Mouse (Mus musculus) inflammation-experienced regulatory T-cells, adult 6 months (primary cell): ENCODE measurements around the gene Spi1. TPM values are rescaled to one million over a fixed set of nuclear protein-coding genes. Genes with fewer than 3 reads are reported as not detected.

Experiments
- ATAC-seq: one replicate; pipeline ENCODE4 v1.8.0; 2017
- polyA plus RNA-seq, 3 experiments: library from polyadenylated mRNA; unstranded; fragments of 100-300 nt; shearing (Covaris generic); gene quantifications; one replicate each; pipeline ENCODE4 v1.2.1; 2017

Gene Spi1
- polyA plus RNA-seq, 3 experiments from 2014 or later: 0.68 TPM; not detected in 2

DNA sequence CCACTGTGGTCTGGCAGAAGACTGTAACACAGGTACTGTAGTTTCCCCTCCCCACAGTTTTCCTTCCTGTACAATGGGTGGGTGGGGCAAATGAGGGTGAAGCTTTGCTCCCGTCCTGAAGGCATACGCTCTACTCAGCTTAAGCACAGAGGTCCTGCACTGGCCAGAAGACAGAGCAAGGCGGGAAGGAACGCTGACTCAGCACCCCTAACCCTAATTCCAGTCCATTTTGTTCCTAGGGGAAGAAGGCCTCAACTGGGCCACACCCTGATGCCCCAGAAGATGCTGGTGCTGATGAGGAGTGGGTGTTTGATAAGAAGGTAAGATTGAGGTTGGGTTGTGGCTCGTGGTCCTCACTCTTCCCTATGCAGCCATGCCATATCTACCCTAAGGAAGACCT is 46.6 kb downstream of the Spi1 start:
- no peak for ATAC-seq

DNA sequence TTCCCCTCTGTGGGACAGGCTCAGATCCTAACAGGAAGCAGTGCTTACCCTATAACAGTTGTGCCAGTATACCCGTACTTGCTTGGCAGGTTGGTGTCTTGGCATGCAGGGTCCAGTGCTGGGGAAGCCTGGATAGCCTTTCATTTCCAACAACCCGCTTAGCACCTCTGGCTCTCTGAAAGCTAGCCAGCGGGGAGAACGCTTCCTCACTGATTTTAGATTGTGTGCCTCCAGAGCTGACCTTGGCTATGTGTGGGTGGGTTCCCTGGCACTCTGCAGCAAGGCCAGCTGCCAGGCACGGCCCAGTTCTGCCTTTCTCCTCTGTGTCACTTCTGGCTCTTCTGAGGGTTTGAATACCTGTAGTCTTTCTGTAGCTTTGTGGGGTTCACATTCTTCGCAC is 47.9 kb downstream of the Spi1 start:
- no peak for ATAC-seq

DNA sequence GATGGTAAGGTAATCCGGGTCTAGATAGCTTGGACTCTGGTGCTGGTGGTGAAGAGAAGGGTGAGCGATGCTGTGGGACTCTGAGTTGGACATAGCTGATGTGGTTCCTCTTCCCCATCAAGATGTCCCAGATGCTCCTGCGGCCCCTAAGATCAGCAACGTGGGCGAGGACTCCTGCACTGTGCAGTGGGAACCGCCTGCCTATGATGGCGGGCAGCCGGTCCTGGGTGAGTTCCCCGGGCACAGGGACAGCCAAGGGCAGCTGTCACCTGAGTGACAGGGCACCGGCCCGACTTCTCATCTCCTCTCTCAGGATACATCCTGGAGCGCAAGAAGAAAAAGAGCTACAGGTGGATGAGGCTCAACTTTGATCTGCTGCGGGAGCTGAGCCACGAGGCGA is 49.1 kb downstream of the Spi1 start:
- ATAC-seq: no peak

DNA sequence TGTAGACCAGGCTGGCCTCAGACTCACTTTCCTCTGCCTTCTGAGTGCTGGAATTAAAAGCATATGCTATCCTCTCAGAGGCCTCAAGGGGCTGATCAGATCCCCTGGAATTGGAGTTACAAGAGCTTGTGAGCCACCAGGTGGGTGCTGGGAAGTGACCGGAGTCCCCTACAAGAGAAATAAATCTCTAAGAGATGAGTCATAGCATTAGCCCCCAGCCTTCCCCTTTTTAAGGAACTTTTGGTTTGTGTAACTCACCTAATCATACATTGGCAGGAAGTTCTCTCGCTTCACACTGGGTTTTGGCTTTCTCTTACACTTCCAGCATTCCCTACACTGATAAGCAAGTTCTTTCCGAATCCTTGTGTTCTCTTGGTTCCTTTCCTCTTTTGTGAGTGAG is 49.8 kb downstream of the Spi1 start:
- no peak for ATAC-seq

DNA sequence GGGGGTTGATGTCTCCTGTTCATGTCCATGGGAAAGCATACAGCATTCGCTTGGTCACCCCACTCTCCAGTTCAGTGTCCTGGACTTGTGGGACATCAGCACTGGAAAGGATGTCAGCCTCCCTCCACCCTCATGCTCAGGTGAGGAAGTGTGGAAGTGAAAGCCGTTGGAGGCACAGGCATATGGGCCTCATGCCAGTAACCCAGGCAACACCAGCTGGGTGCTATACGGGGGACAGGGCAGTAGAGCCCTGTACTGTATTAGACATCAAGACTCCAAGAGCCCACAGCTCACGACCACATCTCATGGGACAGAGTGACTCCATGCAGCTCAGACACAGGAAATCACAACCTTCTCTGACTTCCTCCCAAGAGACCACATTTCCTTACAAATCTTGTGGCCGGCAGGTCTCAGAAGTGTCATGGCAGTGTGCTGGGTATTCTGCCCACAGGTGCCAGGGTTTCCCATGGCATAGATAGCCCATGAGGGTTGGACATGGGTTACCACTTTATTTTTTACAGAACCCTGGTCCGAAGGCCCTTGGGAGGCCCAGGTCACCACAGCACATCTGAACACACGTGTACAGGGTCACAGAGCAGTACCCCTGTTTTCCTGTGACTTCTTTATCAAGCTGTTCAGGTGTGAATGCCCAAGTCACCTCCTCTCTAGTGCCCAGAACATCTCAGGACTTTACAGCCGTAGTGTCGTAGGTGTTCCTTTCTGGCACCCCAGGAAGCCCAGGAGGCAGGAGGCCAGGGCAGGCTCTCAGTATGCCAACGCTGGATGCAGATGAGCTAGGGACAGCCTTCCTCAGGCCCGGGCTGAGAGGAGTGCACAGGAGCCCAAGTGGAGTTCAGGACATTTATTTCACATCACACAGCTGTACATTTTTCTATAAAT is 54.6 kb downstream of the Spi1 start:
- ATAC-seq: no peak

DNA sequence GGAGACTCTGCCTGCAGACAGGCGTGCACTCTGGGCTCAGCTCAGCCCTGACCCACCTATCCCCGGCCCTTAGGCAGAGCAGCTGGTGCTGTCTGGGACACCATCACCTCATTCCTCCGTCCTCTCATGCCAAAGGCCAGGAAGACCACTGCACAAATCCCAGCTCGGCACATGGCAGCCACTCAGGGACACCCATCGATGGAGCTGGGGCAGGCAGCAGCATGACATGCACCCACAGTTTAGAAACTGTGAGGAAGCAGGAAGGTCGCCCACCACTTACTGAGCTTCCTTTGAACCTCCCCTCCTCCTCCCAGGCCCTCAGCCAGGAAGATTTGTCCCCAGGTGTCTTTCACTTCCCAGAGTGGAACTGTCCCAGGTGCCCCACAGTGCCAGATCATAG is 55.3 kb downstream of the Spi1 start:
- no peak for ATAC-seq

DNA sequence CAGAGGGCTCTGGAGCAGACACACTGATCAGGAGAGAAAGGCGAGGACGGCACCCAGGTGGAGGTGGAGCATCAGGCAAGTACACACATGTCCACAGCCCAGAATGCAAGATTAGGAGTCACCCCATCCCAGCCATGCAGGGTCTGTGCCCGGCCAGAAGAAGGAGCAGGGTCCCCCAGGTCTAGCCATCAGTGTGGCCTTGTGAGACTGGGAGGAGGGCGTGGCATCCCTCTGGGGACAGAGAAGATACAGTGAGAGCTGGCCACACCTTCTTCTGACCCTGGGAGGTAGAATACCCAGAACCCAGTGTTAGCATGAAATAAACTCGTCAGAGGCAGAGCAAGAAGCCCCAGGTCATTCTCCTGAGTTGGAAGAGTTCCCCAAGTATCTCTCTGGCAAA is 57.1 kb downstream of the Spi1 start:
- ATAC-seq: no peak

DNA sequence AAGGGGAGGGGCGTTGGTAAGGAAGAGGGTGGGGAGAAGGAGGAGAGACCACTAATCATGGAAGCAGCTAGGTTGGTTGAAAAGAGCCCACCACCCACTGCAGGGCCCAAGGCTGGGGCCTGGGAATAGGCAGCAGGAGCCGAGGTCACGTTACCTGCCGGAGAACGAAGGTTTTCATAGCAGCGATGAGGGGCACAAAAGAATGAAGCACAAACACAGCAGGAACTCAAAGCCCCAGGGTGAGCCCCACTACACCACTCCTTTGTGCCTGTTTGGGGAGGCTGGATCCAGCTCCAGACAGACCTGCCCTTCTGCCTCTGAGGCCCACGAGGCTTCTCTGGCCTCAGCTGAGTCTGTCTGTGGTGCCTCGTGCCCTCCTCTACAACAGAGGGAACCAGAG is 57.6 kb downstream of the Spi1 start:
- no peak for ATAC-seq

DNA sequence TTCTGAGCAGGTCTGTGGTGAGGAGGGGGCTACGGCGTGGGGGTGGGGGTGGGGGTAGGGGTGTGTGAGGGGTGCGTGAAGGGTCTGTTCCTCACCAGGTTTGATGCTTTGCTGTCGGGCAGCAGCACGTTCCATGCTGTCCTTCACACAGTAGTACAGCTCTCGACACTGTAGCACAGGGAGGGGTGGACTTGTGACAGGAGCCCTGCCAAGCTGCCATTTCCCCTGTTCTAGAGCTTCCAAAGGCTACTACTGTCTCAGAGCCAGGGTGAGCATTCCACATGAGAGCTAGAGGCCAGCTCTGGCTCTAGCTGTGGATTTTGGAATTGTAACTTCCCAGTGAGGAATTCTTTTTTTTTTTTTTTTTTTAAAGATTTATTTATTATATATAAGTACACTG is 60.7 kb downstream of the Spi1 start:
- no peak for ATAC-seq

DNA sequence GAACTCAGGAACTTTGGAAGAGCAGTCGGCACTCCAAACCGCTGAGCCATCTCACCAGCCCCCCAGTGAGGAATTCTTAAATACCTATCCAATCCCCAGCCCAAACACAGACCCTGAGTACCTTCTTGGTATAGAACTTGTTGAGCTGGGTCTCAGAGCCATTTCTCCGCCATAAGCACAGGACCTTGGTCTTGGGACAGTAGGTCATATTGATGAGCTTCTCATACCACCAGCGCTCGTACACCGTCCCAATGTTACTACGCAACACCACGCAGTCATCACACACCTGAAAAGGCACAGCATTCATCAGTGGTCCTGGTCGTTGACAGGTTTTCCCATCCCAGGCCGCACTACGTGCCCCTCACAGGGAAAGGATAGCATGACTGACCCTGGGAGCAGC is 61.2 kb downstream of the Spi1 start:
- ATAC-seq: no peak

DNA sequence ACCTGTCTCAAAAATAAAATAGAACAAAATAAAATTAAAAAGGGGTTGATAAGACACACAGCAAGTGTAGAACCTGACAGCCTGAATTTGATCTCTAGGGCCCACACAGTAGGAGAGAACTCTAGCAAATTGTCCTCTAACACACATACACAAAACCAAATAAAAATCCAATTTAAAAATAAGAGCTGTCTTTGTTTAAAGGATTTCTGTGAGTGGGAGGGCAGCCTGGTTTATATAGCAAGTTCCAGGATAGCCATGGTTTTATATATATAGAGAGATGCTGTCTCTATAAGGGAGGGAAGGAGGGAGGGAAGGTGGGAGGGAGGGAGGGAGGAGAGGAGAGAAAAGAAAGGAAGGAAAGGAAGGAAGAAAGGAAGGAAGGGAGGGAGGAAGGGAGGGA is 65.9 kb downstream of the Spi1 start:
- no peak for ATAC-seq

DNA sequence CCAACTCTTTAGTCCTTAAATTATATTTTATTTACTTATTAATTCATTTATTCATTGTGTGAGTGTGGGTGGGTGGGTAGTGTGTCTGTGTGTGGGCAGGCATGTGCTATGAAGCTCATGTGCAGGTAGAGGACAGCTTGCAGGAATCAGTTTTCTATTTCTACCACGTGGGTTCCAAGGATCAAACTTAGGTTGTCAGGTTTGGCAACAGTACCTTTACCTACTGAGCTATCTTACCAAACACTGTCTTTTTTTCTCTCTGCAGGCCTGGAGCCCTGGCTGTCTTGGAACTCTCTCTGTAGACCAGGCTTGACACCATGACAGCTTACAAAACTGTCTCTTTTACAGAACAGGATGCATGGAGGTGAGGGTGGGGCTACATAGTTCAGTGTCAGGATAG is 69.1 kb downstream of the Spi1 start:
- no peak for ATAC-seq

DNA sequence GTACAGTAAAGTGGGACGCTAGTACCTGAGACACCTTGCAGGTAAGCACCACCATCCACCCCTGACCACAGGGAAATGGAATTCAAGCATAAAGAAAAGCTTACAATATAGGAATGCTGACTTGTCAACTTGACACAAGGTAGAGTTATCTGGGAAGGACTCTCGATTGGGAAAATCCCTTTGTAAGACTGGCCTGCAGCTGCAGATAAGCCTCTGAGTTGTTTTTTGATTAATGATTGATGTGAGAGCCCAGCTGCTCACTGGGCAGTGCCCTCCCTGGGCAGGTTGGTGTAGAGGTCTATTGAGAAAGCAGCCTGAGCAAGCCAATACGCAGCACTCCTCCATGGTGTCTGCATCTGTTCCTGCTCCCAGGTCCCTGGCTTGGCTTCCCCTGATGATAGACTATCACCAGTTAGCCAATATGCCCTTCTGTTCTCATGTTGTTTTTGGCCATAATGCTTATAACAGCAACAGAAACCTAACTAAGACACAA is 70.7 kb downstream of the Spi1 start:
- ATAC-seq: no peak

DNA sequence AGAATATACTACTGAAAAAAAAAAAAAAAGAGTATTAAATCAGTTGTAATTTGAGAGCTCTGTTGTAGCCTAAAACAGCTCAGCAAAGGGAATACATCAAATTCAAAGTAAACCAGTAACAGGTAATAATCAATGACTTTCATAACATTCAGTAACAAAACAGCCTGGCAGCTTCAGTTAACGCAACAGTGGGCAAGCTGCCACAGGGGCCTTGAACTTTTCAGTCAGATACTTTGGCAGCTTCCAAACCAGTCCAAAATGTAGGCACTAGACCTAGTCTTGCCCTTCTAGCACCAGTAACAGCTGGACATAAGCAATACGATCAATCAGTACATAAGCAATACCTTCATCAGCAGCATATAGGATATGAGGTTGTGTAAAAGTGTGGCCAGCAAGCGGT is 71.9 kb downstream of the Spi1 start:
- ATAC-seq: no peak

DNA sequence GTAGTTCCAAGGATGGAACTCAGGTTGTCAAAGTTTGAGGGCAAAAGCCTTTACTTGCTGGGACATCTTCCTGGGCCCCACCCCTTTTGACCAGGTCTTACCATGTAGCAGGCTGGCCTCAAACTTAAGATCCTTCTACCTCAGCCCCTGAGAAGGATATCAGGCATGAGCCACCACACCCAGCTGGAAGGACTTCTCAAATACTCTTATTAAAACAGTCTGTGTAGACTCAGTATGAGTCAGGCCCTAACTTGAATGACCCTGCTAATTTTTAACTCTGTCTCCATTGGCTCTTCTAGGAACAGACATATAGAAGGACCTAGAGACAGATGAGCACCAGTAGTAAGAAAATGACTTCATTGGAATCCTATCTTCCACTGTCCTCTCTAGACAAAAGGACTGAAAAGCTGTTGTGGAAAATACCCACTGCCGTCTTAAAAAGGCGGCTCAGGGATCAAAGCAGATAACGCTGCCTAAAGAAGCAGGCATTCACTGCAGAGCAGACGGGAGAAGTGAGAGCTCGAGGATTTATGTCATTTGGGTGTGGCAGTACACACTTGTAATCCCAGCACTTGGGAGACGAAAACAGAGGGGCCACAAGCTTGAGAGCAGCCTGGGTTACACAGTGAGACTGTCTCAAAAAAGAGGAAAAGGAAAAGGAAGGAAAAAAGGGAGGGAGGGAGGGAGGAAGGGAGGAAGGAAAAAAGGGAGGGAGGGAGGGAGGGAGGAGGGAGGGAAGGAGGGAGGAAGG is 75.0 kb downstream of the Spi1 start:
- ATAC-seq: no peak

DNA sequence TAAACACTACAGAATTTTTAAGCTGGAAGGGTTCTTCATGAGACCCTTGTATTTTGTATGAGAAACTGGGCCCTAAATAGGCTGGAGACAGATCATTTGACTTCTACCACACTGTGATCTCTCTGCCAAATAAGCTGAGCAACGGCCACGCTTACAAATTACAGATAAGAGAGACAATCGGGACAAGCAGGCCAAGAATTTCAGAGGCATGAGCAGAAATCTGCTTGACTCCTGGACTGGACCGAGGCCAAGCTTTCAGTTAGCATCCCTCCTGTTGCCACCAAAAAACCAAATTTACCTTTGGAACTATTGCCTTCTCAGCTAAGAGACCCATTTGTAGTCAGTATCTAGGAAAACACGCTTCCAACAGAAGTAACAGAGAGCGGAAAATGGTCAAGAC is 78.4 kb downstream of the Spi1 start:
- ATAC-seq: no peak

DNA sequence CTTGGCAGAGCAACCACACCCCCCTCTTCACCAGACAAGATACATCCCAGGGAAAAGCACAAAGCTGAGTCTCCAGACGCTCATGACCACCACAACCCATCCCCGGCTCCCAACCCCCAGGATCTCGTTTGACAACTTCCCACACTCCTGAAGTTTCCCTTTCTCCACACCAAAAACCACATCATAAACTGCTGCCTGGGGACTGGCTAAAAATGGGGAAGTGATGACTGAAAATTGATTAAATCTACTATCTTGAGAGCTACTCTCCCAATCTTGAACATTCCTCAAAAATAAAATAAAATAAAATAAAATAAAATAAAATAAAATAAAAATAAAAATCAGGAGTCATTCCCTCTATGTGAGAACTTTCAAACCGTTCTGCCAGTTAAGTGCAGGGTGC is 80.8 kb downstream of the Spi1 start:
- ATAC-seq: no peak

DNA sequence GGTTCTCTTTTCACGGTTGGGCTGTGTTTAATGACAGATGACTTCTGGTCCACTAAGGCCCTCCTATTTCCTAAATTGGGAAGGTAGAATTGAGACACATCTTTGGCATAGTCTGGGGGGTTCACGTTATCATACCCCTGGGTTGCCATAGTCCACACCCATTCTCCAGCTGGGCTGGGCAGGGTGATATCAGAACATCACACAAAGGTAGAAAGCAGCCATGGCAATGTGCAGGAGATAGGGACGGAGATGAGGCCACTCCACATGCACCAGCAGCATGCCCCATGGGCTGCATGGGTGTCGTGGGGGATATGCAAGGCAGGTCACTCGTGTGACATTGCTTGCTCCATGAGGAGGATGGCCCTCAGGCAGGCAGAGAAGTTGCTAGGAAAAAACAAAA is 81.3 kb downstream of the Spi1 start:
- no peak for ATAC-seq

DNA sequence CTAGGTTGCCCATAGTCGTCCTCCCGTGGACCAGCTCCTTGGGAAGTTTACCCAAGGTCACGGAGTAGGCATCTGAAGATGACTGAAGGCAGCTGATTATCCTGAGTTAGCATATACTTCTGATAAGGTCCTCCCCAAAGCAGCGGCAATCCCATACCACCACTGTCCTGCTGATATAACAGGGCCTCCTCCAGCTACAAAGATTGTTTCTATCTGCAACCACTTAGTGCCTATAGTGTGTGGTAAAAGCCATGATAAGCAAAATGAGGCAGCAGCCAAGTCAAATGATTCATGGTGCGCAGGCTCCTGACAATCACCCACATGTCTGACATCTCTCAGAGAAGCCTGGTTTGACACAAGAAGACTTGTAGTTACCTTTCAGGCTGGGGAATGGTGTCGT is 82.8 kb downstream of the Spi1 start:
- no peak for ATAC-seq

Other genes starting within 250 kb of the Spi1 start
- gene Mtch2, start 235.2 kb upstream of the Spi1 start, polyA plus RNA-seq: 100 to 1,000 TPM; 115 to 143 (median 119) TPM
- gene C1qtnf4, start 196.5 kb upstream of the Spi1 start, polyA plus RNA-seq: 1 to 10 TPM in 2 of 3 experiments, under 1 TPM in 1; 0.65 to 1.7 (median 1.2) TPM
- 10 to 100 TPM; 44.8 to 51.0 (median 45.0) TPM for gene Kbtbd4, start 177.7 kb upstream of the Spi1 start, polyA plus RNA-seq
- 100 to 1,000 TPM; 108 to 135 (median 118) TPM for gene Ndufs3, start 177.6 kb upstream of the Spi1 start, polyA plus RNA-seq
- 10 to 100 TPM; 48.4 to 57.0 (median 49.4) TPM for gene Celf1, start 142.0 kb upstream of the Spi1 start, polyA plus RNA-seq
- 1 to 10 TPM; 2.0 to 4.7 (median 4.6) TPM for gene Rapsn, start 46.8 kb upstream of the Spi1 start, polyA plus RNA-seq
- gene Psmc3, start 28.4 kb upstream of the Spi1 start, polyA plus RNA-seq: 100 to 1,000 TPM; 197 to 219 (median 204) TPM
- gene Slc39a13, start 12.0 kb upstream of the Spi1 start, polyA plus RNA-seq: 10 to 100 TPM; 18.5 to 28.5 (median 23.3) TPM
- not detected for gene Mybpc3, start 35.8 kb downstream of the Spi1 start, polyA plus RNA-seq
- 10 to 100 TPM; 58.0 to 78.6 (median 69.2) TPM for gene Madd, start 101.4 kb downstream of the Spi1 start, polyA plus RNA-seq
- 1 to 10 TPM in 2 of 3 experiments, under 1 TPM in 1; 0.33 to 2.8 (median 1.4) TPM for gene Nr1h3, start 120.4 kb downstream of the Spi1 start, polyA plus RNA-seq
- 10 to 100 TPM; 13.3 to 18.2 (median 15.0) TPM for gene Acp2, start 120.5 kb downstream of the Spi1 start, polyA plus RNA-seq
- gene Ddb2, start 154.6 kb downstream of the Spi1 start, polyA plus RNA-seq: 10 to 100 TPM; 56.2 to 82.8 (median 75.2) TPM
- gene Pacsin3, start 173.6 kb downstream of the Spi1 start, polyA plus RNA-seq: under 1 TPM in 1 of 3 experiments, not detected in 2; 0.98 TPM
- 10 to 100 TPM; 73.7 to 97.8 (median 96.2) TPM for gene Arfgap2, start 182.6 kb downstream of the Spi1 start, polyA plus RNA-seq